Mouse (Mus musculus) embryonic fibroblast, embryonic 13.5 days (primary cell): ENCODE results near the gene Rhoj.

ENCODE experiments used
- CTCF ChIP-seq: IDR thresholded peaks from 2 replicates; pipeline ENCODE4 v1.5.1; 2011; ENCODE audit warnings: mild to moderate bottlenecking, control low read depth, low read length, moderate library complexity, borderline replicate concordance; ENCODE audit not compliant: insufficient read depth
- POLR2A ChIP-seq: IDR thresholded peaks from 2 replicates; pipeline ENCODE4 v1.6.1; 2011; ENCODE audit warnings: low read depth, mild to moderate bottlenecking, control low read depth, low read length, moderate library complexity

DNA sequence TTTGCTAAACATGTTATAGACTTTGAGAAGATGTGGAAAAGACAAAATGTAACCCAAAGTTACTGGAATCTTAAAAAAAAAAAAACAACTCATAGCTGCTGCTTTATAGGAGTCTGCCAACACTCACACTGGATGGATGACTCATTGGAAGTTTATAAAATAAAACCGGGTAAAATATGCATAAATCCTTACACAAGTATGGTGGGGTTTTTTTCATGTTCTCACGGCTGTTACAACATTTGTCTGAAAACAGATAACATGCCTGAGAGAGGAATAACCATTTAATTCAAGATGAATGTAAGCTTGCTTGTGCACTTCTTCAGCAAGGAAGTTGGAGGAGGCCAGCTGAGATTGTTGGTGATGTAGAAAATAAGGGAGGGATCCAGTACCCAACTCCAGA is 17.6 kb upstream of the Rhoj start:
- TF ChIP-seq CTCF, result no peak
- TF ChIP-seq POLR2A, result no peak
